Mouse (Mus musculus): ENCODE measurements around the gene Clstn2. TPM values are rescaled to one million over a fixed set of nuclear protein-coding genes. Genes with fewer than 3 reads are reported as not detected.

Clstn2 gene
- polyA plus RNA-seq, 1 experiment from 2014 or later, result 19.6 TPM

GRCm38 (mm10) chr9:97459745-97460144 lies 573.2 kb downstream of the Clstn2 start:
- H3K4me1 ChIP-seq (replicated peaks; ENCODE audit: control insufficient read depth, insufficient read depth, low read length), result no peaks in the 10 kb centered on the region
- no peak overlapping the region for H3K9ac ChIP-seq
- WGBS, result 68% methylated on average over 4 of the region's 4 CpGs

GRCm38 (mm10) chr9:97449316-97450050 lies 583.5 kb downstream of the Clstn2 start:
- no peak overlapping the region for H3K9ac ChIP-seq
- ATAC-seq (ENCODE audit: low FRiP score), result no peak
- no peaks in the 10 kb centered on the region for H3K36me3 ChIP-seq (replicated peaks; ENCODE audit: control insufficient read depth, insufficient read depth)
- no peak overlapping the region for H3K27ac ChIP-seq
- WGBS, result 86% methylated on average over 13 of the region's 13 CpGs
- DNase-seq (ENCODE audit: low spot score), result peak; percentile 33
- no peaks in the 10 kb centered on the region for H3K4me1 ChIP-seq (replicated peaks; ENCODE audit: control insufficient read depth, insufficient read depth, low read length)
- no peaks in the 10 kb centered on the region for H3K27me3 ChIP-seq (ENCODE audit: control insufficient read depth, insufficient read depth, low read length)
- H3K4me3 ChIP-seq (replicated peaks; ENCODE audit: low read length), result no peak overlapping the region
- no peak overlapping the region for H3K4me2 ChIP-seq (replicated peaks)
- no peaks in the 10 kb centered on the region for H3K9me3 ChIP-seq (ENCODE audit: control insufficient read depth, low read length)

More at GRCm38 (mm10) chr9:97459745-97460144, 573.2 kb downstream of the Clstn2 start:
- Histone ChIP-seq H3K4me3 (replicated peaks; ENCODE audit: low read length) (no peak overlapping the region), H3K9me3 (ENCODE audit: control insufficient read depth, low read length) (no peaks in the 10 kb centered on the region), H3K36me3 (replicated peaks; ENCODE audit: control insufficient read depth, insufficient read depth) (no peaks in the 10 kb centered on the region; the same call in 1 of the 2 replicates), H3K4me2 (replicated peaks) (no peak overlapping the region), H3K27ac (no peak overlapping the region), H3K27me3 (ENCODE audit: control insufficient read depth, insufficient read depth, low read length) (no peaks in the 10 kb centered on the region)
- no peak for ATAC-seq (ENCODE audit: low FRiP score)
- DNase-seq (ENCODE audit: low spot score), result no peak

DNA sequence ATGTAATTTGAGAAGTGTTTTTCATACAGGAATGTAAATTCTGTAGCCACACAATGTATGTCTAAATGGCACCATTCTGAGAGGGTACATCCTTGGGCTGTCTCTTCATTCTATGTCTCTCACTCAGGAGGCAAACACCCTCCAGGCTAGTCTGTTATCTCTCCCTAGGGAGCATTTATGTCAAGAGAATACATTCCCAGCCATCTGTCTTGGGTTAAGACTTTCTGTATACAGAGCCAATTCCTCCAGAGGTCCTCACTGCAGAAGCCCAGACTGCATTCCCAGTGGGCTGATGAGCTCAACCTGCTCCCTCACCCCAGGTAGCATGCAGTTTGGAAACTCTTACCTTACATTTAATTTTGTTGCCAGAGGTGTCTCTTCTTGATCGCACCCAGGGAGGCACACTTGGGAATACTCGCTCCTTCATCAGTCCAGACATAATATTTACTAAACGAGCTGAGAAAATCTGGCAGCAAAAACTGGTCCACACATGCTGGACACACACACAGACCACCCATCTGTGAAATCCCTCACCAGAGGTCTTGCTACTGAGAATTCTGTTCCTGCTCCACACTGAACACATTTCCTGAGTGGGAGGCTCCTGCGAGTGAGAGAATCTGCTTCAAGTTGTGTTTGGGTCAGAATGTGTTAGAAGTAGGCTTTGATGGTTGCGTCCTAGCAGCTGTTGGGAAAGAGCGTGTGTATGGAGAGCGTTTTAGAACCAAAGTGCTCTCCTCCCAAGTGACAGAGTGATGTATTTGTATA lies 592.9 kb downstream of the Clstn2 start:
- H3K27ac ChIP-seq, result no peak overlapping the region
- no peak overlapping the region for H3K9ac ChIP-seq
- no peaks in the 10 kb centered on the region; the same call in 1 of the 2 replicates for H3K4me1 ChIP-seq (replicated peaks; ENCODE audit: control insufficient read depth, insufficient read depth, low read length)
- H3K36me3 ChIP-seq (replicated peaks; ENCODE audit: control insufficient read depth, insufficient read depth), result no peaks in the 10 kb centered on the region
- H3K4me3 ChIP-seq (replicated peaks; ENCODE audit: low read length), result no peak overlapping the region
- DNase-seq (ENCODE audit: low spot score) (no peak), ATAC-seq (ENCODE audit: low FRiP score) (no peak)
- no peak overlapping the region for H3K4me2 ChIP-seq (replicated peaks)
- no peaks in the 10 kb centered on the region for H3K9me3 ChIP-seq (ENCODE audit: control insufficient read depth, low read length)
- WGBS, result 50% methylated on average over 7 of the region's 7 CpGs
- no peaks in the 10 kb centered on the region for H3K27me3 ChIP-seq (ENCODE audit: control insufficient read depth, insufficient read depth, low read length)

DNA sequence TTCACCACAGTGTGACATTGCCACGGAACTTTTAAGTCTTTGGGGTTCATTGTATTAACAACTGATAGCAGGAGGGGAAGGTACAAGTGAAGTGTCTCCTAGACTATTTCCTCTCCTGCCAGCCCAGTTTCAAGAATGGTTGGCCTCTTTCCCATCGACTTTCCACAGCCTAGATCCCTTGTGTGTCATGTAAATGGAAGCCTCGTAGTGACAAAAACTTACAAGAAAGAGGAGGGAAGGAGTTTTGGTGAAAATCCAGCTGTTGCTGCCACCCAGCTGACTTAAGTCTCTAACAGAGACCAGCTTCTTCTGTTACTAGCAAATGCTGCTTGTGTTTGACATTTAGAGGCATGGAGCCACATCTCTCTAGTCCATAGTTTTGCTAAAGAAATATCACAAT lies 598.3 kb downstream of the Clstn2 start:
- Histone ChIP-seq H3K4me2 (replicated peaks) (no peak overlapping the region), H3K27me3 (ENCODE audit: control insufficient read depth, insufficient read depth, low read length) (no peaks in the 10 kb centered on the region), H3K4me3 (replicated peaks; ENCODE audit: low read length) (no peak overlapping the region), H3K27ac (no peak overlapping the region), H3K4me1 (replicated peaks; ENCODE audit: control insufficient read depth, insufficient read depth, low read length) (no peaks in the 10 kb centered on the region), H3K36me3 (replicated peaks; ENCODE audit: control insufficient read depth, insufficient read depth) (no peaks in the 10 kb centered on the region), H3K9ac (no peak overlapping the region), H3K9me3 (ENCODE audit: control insufficient read depth, low read length) (no peaks in the 10 kb centered on the region)
- DNase-seq (ENCODE audit: low spot score) (no peak), ATAC-seq (ENCODE audit: low FRiP score) (no peak)
- 53% methylated on average over 3 of the region's 3 CpGs for WGBS

DNA sequence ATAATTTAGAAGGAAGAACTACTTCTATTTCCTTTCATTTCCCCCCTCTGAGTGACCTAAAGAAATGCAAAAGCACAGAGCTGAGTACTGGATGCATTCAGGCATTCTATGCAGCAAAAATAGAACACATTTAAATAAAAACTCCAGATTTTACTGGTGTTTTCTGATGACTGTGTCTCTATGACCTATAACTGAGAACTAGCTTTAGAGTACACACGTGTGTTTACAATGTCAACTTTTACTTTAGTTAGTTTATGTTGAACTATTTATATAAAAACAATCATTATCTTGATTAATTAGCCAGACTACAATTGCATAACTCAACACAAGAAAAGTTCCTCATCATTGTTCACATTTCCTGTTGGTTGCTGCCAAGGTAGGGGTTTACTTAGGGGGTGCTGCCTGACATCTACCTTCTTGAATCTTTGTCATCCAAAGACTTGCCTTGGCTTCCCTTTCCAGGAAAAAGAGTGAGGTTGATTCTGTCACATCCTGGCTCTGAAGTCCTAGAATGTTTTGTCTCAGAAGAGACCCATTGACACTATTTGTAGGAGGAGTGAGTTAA lies 603.0 kb downstream of the Clstn2 start:
- no peak overlapping the region for H3K27ac ChIP-seq
- no peaks in the 10 kb centered on the region for H3K36me3 ChIP-seq (replicated peaks; ENCODE audit: control insufficient read depth, insufficient read depth)
- no peak overlapping the region for H3K9ac ChIP-seq
- H3K4me2 ChIP-seq (replicated peaks), result no peak overlapping the region
- ATAC-seq (ENCODE audit: low FRiP score), result no peak
- H3K27me3 ChIP-seq (ENCODE audit: control insufficient read depth, insufficient read depth, low read length), result no peaks in the 10 kb centered on the region
- H3K4me3 ChIP-seq (replicated peaks; ENCODE audit: low read length), result no peak overlapping the region
- H3K4me1 ChIP-seq (replicated peaks; ENCODE audit: control insufficient read depth, insufficient read depth, low read length), result no peaks in the 10 kb centered on the region
- no peaks in the 10 kb centered on the region for H3K9me3 ChIP-seq (ENCODE audit: control insufficient read depth, low read length)
- DNase-seq (ENCODE audit: low spot score), result no peak
- WGBS, result 94% methylated on average over 1 of the region's 1 CpGs

DNA sequence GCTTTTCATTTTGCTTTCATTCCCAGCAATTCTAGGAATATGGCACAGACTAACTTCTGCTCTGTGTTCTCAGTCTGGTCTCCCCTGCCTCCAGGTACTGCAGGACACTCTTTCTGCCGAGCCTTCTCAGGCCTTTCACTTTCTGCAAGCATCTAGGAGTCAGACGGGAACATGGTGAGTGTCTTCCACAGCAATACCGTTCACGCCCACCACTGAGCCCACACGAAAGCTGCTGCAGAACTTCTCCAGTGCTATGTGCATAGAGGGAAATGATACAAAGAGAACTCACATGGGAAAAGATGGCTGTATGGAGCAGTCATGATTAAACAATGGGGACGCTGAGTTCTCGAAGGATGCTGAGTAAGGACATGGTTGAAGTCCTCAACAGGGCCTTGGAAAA lies 604.9 kb downstream of the Clstn2 start:
- Histone ChIP-seq H3K9ac (no peak overlapping the region), H3K4me1 (replicated peaks; ENCODE audit: control insufficient read depth, insufficient read depth, low read length) (no peaks in the 10 kb centered on the region), H3K27me3 (ENCODE audit: control insufficient read depth, insufficient read depth, low read length) (no peaks in the 10 kb centered on the region), H3K4me2 (replicated peaks) (no peak overlapping the region), H3K36me3 (replicated peaks; ENCODE audit: control insufficient read depth, insufficient read depth) (no peaks in the 10 kb centered on the region), H3K27ac (no peak overlapping the region), H3K9me3 (ENCODE audit: control insufficient read depth, low read length) (no peaks in the 10 kb centered on the region), H3K4me3 (replicated peaks; ENCODE audit: low read length) (no peak overlapping the region)
- WGBS, result 84% methylated on average over 7 of the region's 7 CpGs
- ATAC-seq (ENCODE audit: low FRiP score) (no peak), DNase-seq (ENCODE audit: low spot score) (no peak)

GRCm38 (mm10) chr9:97420896-97421295 lies 612.1 kb downstream of the Clstn2 start:
- 47% methylated on average over 5 of the region's 5 CpGs for WGBS
- Histone ChIP-seq H3K4me1 (replicated peaks; ENCODE audit: control insufficient read depth, insufficient read depth, low read length) (no peaks in the 10 kb centered on the region), H3K36me3 (replicated peaks; ENCODE audit: control insufficient read depth, insufficient read depth) (no peaks in the 10 kb centered on the region), H3K4me3 (replicated peaks; ENCODE audit: low read length) (no peak overlapping the region), H3K27me3 (ENCODE audit: control insufficient read depth, insufficient read depth, low read length) (no peaks in the 10 kb centered on the region), H3K27ac (no peak overlapping the region), H3K9ac (no peak overlapping the region), H3K4me2 (replicated peaks) (no peak overlapping the region), H3K9me3 (ENCODE audit: control insufficient read depth, low read length) (no peaks in the 10 kb centered on the region)
- DNase-seq (ENCODE audit: low spot score) (no peak), ATAC-seq (ENCODE audit: low FRiP score) (no peak)

- Histone ChIP-seq H3K4me3 (replicated peaks; ENCODE audit: low read length) (no peak overlapping the region), H3K9ac (no peak overlapping the region), H3K4me2 (replicated peaks) (no peak overlapping the region), H3K36me3 (replicated peaks; ENCODE audit: control insufficient read depth, insufficient read depth) (no peaks in the 10 kb centered on the region), H3K27ac (no peak overlapping the region), H3K9me3 (ENCODE audit: control insufficient read depth, low read length) (no peaks in the 10 kb centered on the region), H3K4me1 (replicated peaks; ENCODE audit: control insufficient read depth, insufficient read depth, low read length) (no peaks in the 10 kb centered on the region), H3K27me3 (ENCODE audit: control insufficient read depth, insufficient read depth, low read length) (no peaks in the 10 kb centered on the region)
- no peak for ATAC-seq (ENCODE audit: low FRiP score)
- no peak for DNase-seq (ENCODE audit: low spot score)
- WGBS, result 79% methylated on average over 6 of the region's 6 CpGs
These were observed 617.9 kb downstream of the Clstn2 start for GRCm38 (mm10) chr9:97414876-97415668.

- Histone ChIP-seq H3K4me3 (replicated peaks; ENCODE audit: low read length) (no peak overlapping the region), H3K36me3 (replicated peaks; ENCODE audit: control insufficient read depth, insufficient read depth) (no peaks in the 10 kb centered on the region), H3K4me1 (replicated peaks; ENCODE audit: control insufficient read depth, insufficient read depth, low read length) (no peaks in the 10 kb centered on the region), H3K27ac (no peak overlapping the region), H3K4me2 (replicated peaks) (no peak overlapping the region), H3K27me3 (ENCODE audit: control insufficient read depth, insufficient read depth, low read length) (no peaks in the 10 kb centered on the region), H3K9me3 (ENCODE audit: control insufficient read depth, low read length) (no peaks in the 10 kb centered on the region), H3K9ac (no peak overlapping the region)
- WGBS, result 83% methylated on average over 2 of the region's 2 CpGs
- no peak for ATAC-seq (ENCODE audit: low FRiP score)
- DNase-seq (ENCODE audit: low spot score), result no peak
These were observed 624.8 kb downstream of the Clstn2 start for GRCm38 (mm10) chr9:97408142-97408541.

Data from hindbrain, embryonic 14.5 days (tissue).